Mouse (Mus musculus) R1 (cell line): ENCODE data around the gene Ankrd9.

Experiments used
- DNase-seq: peaks from one replicate; pipeline ENCODE4 v3.0.0-alpha.2; 2018; ENCODE audit warnings: low read depth, low spot score

The Ankrd9 gene

DNA sequence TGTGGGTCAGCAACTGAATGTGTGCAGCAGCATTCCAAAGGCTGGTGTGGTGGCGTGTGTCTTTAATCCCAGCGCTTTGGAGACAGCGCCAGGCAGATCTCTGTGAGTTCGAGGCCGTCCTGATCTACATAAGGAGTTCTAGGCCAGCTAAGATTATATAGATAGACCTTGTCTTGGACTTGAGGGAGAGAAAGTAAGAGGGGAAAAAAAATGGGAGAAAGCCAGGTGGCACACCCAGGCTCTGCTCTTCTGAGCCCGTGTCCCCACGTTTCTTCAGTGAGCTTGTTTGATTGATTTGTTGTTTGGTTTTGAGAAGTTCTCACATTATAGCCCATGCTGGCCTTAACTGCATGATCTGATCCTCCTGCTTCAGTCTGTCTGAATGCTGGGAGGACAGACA lies 11.7 kb upstream of the Ankrd9 start:
- DNase-seq, result no peak

DNA sequence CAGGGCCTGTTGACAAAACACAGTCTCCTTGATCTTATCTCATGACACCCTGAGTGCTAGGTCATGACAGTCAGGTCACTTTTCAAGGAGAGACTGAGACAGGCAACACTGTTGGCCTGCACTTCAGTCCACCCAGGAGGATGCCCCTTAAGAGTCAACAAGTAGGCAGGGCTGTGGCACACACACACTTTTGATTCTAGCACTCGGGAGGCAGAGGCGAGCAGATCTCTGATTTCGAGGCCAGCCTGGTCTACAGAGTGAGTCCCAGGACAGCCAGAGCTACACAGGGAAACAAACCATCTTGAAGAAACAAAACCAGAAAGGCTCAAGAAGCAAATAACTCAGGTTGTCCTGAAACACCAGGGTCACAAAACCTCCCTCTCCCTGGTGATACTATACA lies 10.6 kb upstream of the Ankrd9 start:
- DNase-seq, result no peak

DNA sequence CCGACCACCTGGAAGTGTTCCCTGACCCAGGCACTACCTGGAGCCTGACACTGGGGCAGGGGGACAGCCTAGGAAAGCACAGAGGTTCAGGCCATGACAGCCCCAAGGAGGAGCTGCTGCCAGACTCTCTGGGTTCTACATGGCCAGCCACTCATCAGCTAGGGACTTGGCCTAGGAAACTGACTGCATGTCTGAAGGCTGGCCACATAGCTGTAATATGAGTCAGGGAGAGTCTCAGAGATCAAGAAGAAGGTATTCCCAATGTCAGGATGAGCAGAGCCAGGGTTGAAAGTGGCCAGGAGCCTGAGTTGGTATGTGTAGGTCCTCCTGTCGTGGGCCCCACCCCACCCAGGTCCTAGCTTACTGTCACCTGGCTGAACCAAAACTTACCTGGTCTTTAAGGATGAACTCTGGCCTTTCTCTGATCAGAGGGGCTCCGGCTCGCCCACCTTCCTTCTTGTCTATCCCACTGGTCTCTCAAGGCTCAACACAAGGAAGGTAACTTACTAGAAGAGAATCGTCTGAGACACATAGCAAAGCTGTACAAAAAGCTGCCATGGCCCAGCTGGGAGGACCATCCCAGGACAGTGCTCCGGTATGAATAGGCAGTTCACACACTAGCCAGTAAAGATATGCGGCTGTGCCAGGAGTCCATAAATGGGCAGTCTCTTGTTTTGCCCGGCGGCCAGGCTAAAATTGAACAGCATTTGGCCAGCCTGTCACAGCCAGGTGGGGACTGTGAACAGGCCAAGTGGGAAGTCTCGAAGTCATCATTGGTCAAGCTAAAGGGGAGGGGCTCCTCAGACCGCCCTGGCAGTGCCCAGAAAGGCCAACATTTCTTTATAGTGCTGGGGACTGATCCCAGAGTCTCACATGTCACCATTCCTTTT lies 7.9 kb upstream of the Ankrd9 start:
- no peak for DNase-seq

DNA sequence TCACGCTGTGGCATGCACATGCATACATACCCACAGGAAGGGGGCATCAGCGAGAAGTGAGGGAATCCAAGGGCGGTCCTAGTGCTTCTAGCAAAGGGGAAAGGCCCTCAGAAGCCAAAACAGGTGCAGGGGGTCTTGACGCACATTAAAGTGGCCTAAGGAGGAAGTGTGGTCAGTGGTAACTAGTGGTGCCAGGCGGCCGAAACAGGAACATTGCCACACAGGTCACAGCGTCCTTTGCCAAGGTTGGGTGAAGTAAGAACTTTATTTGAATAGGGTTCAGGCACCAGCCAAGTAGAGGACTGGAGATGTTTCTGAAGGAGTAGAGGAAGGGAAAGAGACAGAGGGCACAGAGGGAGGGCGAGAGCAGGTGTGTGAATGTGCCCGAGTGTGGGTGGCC lies 6.3 kb upstream of the Ankrd9 start:
- no peak for DNase-seq

DNA sequence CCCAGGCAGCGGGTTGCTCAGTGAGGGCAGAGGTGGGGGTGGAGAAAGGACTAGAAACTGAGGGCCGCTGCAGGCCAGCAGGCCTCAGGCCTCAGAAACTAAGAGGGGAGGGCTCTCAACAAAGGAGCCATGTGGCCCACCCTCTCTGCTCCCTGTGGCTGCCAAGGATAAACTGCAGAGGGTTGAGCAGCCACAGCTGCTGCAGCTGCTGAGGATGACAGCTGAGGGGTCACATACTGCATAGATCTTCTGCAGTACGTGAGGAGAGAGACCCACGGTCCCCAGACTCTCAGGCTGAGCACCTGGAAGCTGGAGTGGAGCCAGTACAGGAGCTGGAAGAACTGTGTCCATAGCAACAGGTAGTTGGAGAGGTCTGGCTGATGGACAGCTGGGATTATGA lies 5.8 kb upstream of the Ankrd9 start:
- no peak for DNase-seq

DNA sequence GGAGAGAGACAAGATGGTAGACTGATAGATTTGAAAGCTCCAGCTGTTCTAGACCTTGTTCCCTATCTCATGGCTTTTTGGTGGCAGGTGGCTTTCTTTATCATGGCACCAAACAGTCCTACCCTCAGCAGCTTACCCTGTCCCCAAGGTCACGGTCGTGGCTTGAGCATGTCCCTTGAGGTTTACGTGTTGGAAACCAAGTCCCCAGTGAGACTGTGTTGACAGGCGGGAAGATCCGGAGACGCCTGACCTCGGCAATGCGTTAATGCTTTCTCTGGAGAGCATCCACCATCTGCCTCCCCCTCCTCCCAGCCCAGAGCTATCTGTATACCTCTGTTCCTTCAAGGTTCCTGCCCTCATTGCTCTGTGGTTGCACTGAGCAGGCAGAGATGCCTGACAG lies 4.9 kb upstream of the Ankrd9 start:
- no peak for DNase-seq

DNA sequence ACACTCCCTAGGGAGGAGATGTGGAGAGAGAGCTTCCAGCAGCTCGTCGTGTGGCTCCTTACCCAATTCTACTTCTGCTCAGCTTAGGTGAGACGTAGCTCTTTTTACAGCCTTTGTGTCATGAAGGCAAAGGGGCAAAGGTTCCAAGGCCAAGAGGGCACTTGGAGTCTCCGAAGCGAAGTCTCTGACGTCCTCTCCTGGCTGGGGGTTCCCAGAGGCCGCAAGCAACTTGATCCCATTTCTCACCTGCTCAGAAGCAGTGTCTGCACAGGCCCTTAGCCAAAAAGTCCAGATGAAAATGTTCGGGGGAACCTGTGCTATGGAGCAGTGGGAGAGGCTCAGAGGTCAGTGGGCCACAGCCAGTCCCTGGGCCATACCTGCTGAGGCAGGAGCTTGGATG lies 4.2 kb upstream of the Ankrd9 start:
- DNase-seq, result no peak

DNA sequence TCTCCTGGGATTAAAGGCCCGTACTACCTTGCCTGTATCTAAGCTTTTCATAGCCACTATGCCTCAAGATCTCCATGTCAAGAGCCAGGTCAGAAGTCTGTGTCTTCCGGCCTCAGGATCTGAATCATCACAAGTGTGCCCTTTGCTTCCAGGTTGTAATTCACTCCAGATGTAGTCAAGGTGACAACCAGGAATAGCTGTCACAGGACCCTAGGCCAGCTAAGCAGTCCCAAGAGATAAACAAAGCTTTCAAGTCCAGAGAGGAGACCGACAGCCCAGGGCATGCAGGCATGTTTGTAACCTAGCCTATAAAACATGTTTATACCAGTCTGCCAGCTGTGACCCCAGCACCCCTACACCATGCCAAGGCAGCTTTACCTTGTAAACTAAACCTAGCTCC lies 2.9 kb upstream of the Ankrd9 start:
- peak; percentile 48 for DNase-seq

DNA sequence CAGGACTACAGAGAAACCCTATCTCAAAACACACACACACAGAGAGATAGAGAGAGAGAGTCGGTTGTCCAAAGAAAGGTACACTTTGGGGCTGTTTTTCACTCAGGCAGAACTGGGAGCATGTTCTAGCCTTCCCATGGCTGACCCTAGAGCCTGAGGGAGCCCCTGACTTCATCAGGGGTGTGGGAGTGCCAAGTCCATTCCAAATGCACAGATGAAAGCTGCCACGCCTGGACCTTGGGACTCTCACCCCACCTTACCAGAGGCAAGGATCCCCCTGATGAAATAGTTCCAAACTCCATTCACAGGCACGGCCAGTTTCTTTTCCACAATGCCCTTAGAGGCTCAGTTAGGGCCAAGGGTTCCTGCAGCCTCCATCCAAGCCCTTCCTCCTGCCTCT lies 968 bp upstream of the Ankrd9 start:
- no peak for DNase-seq

DNA sequence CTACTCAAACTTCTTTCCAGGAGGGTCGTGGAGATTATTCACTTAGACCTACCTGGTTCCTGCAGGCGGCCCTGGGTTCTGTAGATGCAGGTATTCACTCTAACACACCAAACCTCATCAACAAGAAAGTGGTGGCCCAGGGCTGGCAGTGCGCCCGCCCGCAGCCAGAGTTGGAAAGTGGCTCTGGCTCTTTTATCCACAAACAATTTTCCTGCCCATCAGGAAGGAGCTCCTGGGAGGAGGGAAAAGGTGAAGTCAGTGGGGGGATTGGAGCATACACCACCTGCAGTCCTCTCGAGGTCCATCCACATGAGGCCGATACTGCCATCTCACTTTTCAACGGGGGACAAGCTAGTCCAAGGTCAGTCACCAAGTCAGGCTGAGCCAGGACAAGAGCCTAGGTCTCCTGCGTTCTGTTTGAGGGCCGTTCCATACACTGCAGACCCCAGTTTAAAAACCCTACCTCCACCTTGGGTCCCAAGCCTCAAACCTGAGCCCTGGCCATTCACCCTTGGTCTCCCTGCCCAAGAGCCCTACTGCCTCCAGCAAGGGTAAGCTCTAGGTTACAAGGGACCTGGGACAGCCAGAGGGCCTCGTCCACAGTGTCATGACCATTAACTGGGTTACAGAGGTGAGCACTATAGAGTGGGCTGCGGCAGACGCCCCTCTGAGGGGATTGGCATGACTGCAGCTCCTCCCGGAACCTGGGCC lies 789 bp downstream of the Ankrd9 start:
- peak; percentile 30 for DNase-seq

DNA sequence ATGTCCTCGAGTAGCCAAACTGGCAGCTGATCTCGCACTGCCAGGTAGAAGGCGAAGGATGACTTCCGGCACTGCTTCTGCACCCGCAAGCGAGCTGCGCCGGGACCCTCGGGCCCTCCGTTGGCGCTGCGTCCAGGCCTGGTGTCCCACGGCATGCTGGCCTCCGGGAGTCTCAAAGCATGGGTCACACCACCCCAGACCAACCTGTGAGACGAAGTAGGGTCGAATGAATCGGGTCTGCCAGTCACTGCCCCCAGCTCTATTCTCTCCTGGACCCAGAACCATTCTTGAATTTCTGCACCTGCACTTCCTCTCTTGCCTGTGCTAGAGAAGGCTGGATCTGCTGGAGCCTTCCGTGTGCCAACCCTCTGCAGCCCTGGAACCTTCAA lies 1.5 kb downstream of the Ankrd9 start:
- DNase-seq, result no peak

DNA sequence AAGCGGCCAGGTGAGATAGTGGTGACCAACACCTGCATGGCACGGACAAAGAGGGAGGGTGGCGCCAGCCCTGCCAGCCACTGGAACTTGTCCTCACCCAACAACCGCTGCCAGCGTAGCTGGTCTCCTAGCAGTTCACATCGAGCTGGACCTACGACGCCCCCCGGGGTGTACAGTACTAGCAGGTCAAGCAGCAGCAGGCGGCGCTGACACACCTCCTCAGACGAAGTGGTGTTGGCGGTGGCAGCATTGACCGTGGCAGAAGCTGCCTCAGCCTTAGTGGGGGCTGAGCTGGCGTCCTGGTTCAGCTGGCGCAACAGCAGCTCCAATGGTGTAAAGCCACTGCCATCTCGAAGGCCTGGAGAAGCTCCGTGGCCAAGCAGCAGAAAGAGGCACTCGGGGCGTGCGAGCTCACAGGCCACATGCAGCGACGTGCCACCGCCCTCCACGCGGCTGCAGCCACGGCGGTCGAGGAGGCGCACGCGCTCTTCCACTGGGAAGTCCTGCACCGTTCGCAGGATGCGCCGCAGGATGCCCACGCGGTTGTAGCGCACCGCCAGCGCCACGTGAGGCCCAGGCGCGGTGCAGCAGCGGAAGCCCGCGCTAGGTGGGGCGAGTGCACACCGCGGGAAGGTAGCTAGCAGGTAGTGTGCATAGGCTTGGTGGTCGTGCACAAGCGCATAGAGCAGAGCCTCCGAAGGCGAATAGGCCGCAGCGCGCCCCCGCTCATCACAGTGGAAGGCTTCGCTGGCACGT lies 2.1 kb downstream of the Ankrd9 start:
- DNase-seq, result peak; percentile 57

DNA sequence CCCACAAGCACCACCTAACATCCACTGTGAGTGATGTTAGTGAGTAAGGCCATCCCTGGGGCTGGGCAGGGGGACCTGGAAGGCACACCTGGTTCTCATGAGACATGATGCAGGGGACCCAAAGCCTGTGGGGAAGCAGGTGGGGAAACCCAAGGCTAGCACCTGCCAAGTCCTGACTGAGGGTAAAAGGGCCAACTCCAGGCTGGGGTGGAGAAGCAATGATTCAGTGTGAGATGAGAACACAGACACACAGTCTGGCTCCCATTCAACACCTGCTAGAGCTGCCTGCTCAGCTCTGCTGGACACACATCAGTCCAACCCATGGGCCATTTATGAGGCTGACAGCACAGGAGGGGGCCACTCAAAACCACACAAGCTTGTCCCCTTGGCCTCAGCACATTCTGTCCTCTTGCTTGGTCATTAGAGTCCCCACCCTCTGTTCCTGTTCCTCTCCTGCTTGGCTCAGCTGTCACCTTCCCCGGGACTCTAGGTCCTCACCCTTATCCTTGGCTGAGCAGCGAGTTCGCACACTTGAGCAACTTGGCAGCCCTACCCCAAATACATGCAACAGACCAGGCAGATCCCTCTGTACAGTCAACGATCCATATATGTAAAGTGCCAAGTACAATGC lies 2.9 kb downstream of the Ankrd9 start:
- no peak for DNase-seq

DNA sequence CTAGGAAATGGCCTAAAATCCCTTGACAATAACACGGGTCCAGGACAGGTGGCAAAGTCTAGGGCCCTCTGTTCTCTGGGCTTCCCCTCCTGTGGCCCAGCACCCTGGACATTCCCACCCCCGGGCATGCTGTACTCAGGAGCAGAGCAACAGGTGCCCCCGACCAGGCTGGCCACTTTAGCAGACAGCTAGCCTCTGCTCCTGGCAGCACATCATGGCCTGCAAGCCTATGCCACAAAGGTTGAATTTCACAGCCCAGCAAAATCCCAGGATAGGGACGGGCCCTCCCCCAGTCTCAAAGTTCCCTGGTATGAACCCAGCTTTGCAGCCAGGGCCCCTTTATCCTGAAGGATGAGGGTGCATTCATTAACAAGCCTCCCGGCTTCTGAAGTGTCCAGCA lies 3.5 kb downstream of the Ankrd9 start:
- DNase-seq, result no peak

DNA sequence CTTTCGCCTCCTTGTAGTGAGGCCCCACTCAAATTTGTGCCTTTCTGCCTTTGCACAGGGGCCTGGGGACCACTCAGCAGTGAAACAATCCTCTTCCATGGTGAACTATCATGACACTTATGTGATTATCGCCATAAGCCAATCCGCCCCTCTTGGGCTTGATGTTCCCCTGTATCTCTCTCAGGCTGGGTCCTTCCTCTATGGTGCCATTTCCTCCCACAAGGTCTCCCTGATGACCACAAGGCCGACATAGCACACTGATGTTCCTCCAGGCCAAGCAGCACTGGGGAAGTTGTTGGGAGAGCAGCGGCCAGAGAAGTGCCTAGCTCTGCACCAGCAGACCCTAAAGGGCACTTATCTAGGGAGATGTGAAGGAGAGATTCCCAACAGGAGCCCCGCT lies 4.1 kb downstream of the Ankrd9 start:
- no peak for DNase-seq

DNA sequence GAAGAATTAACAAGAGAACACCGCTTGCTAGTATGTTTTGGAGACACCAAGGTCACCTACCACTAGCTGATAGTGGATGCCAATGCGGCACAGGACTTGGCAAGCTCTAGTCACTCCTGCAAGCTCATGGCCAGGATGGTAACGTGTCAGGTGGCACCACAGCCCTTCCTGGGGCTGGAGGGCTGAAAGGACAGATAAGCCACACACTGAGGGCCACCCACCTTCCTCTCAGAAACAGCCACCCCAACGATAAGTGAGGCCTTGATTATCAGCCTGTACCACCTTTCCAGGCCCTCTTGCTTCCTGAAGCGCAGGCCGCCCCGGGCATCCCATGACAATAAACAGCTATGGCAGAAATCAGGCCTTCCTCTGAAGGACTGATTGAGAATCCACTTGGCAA lies 4.5 kb downstream of the Ankrd9 start:
- no peak for DNase-seq

DNA sequence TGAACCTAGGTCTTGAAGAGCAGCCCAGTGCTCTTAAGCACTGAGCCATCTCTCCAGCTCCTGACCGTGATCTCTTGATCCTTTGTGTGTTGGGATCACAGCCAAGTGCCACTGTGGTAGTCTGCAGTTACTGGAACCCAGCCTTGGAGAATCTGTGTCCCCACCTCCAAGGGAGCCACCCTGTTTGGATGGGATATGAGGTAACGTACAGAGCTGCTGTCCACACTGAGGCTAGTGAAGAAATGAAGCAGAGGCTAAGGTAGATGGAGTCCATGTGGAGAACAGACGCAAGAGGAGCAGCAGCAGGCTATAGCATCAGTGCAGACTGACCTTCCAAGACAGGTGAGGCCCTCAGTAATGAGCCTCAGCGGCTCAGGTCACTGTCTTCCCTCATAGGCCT lies 5.0 kb downstream of the Ankrd9 start:
- DNase-seq, result no peak

DNA sequence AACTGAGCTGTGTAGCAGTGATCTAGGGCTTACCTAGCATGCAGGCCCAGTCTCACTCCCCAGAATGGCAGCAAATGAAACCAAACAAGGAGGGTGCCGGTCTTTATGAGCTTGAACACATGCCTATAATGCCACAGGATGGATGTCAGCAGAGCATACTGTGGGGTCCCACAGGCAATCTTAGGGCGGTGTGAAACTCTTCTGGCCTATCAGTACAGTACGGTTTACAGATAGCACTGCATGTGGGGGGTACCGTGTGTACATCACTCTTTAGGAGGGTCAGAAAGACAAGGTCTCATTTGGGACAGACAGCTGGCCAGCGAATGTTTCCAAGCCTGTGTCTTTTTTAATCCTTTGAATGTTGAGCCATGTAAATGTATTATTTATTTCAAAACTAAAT lies 6.9 kb downstream of the Ankrd9 start:
- no peak for DNase-seq

DNA sequence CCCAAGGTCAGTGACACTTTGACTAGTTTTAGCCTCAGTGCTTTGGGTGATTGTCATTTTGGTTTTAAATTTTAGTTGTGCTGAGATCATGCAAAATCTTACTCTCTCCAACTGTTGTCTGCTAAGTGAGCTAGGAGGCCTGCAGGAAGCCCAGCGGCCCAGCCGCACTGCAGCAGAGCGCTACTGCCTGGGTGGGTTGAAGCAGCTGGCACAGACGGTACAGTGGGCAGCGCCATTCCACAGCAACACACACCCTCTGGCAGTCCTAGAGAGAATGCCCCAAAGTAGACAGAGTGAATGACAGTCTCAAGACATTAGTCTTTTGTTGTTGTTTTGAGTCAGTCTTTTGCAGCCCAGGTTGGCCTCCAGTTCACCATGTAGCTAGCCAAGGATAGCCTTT lies 8.4 kb downstream of the Ankrd9 start:
- DNase-seq, result no peak

DNA sequence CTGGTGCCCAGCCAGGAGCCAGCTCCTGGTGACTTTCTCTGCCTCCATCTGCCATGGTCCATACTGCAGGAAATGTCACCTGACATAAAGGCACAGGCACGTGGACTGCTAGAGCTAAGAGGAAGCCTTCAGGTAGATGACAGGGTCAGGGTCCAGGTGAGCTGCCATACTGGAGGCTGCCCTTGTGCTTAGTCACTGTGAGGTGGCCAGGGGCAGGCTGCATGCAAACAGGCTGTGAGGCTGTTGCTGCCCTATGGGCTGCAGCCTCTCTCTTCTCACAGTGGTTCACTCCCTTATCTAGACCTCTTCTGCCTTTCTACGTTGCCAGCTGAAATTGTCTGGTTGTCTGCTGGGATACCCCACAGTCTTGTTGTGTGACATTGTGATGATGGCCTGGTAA lies 11.7 kb downstream of the Ankrd9 start:
- DNase-seq, result no peak

DNA sequence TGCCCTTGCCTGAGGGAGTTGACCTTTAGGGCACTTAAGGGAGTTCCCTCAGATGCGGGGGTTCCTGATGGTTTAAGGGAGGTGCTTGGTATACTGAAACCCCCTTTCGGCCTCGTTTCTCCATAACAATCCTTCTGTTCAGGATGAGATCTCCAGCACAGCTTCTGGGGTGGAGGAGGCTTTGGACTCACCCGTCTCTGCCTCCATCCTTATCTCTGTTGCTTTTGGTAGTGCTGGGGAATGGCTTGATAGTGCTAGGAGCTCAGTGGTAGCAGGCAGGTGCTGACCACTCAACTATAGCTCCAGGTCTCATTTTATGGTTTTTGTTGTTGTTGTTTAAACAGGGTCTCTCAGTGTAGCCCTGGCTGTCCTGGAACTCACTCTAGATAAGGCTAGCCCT lies 12.8 kb downstream of the Ankrd9 start:
- peak; percentile 20 for DNase-seq

DNA sequence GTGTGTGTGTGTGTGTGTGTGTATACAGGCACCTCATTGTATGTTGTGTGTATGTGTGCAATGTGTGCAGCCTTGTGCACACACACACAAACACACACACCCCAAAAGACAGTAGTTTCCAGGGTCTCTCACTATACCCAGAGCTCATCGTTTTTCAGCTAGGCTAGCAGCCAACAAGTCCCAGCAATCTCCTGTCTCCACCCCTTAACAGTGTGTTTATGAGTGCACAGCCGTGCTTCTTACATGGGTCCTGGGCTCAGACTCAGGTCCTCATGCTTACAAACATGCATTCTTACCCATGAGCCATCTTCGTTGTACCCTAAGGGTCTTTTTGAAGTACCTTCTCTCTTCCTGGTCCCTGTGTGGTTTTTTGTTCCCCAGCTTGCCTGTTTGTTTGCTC lies 13.3 kb downstream of the Ankrd9 start:
- DNase-seq, result no peak
